Mouse (Mus musculus) ES-Bruce4 (cell line): Measurements from ENCODE around the gene L3mbtl4. TPM values are rescaled to one million over a fixed set of nuclear protein-coding genes. Genes with fewer than 3 reads are reported as not detected.

Source experiments
- H3K27ac ChIP-seq: 2 replicates; pipeline ENCODE4 v1.5.1; 2012; ENCODE audit warnings: low read length, inconsistent platforms; ENCODE audit not compliant: insufficient read depth
- H3K27me3 ChIP-seq: 2 replicates; pipeline ENCODE4 v1.6.1; 2012; ENCODE audit warnings: mild to moderate bottlenecking, low read length, inconsistent platforms; ENCODE audit not compliant: control insufficient read depth, poor library complexity, insufficient read depth, severe bottlenecking
- H3K36me3 ChIP-seq: 2 replicates; pipeline ENCODE4 v1.6.1; 2012; ENCODE audit warnings: inconsistent platforms, mild to moderate bottlenecking, low read length, moderate library complexity; ENCODE audit not compliant: control insufficient read depth, poor library complexity, insufficient read depth, severe bottlenecking
- H3K4me1 ChIP-seq: one replicate; pipeline ENCODE4 v1.8.1; 2011; ENCODE audit warnings: low read length; ENCODE audit not compliant: control insufficient read depth, insufficient read depth
- H3K4me3 ChIP-seq: 2 replicates; pipeline ENCODE4 v1.5.1; 2011; ENCODE audit warnings: low read depth, mild to moderate bottlenecking, low read length
- H3K9ac ChIP-seq: 2 replicates; pipeline ENCODE4 v1.6.1; 2012; ENCODE audit warnings: low read depth, mild to moderate bottlenecking, inconsistent platforms; ENCODE audit not compliant: poor library complexity, severe bottlenecking
- H3K9me3 ChIP-seq: replicated peaks from 2 replicates; pipeline ENCODE4 v1.6.1; 2012; ENCODE audit warnings: mild to moderate bottlenecking, low read length, inconsistent platforms; ENCODE audit not compliant: control insufficient read depth, poor library complexity, insufficient read depth, severe bottlenecking
- CTCF ChIP-seq: IDR thresholded peaks from one replicate; pipeline ENCODE4 v1.8.1; 2011; ENCODE audit warnings: low read depth, low read length
- EP300 ChIP-seq: IDR thresholded peaks from 2 replicates; pipeline ENCODE4 v1.6.1; 2011; ENCODE audit warnings: low read depth, low read length; ENCODE audit not compliant: insufficient read depth
- POLR2A ChIP-seq: IDR thresholded peaks from one replicate; pipeline ENCODE4 v1.8.1; 2011; ENCODE audit warnings: low read length; ENCODE audit not compliant: insufficient read depth
- polyA plus RNA-seq: library from polyadenylated mRNA; stranded (reverse); fragments of >200 nt; gene quantifications from 2 replicates; pipeline ENCODE4 v1.2.4, GENCODE M21; 2011; ENCODE audit warnings: low read depth; ENCODE audit not compliant: missing spikeins, insufficient read depth, insufficient read length

L3mbtl4 gene
- polyA plus RNA-seq, 1 experiment: not detected

GRCm38 (mm10) chr17:68291713-68292364 lies 18.2 kb downstream of the L3mbtl4 start:
- no peak overlapping the region for H3K27ac ChIP-seq
- no peak overlapping the region for H3K4me3 ChIP-seq
- H3K9ac ChIP-seq: no peak overlapping the region
- H3K9me3 ChIP-seq: peaks cover 17% of the 10 kb centered on the region
- TF ChIP-seq POLR2A (no peak), EP300 (no peak), CTCF (no peak)
- H3K36me3 ChIP-seq: no peaks in the 10 kb centered on the region
- H3K4me1 ChIP-seq: no peaks in the 10 kb centered on the region
- no peaks in the 10 kb centered on the region for H3K27me3 ChIP-seq

- no peak overlapping the region for H3K9ac ChIP-seq
- no peak overlapping the region for H3K27ac ChIP-seq
- no peak overlapping the region for H3K4me3 ChIP-seq
- TF ChIP-seq CTCF (no peak), EP300 (no peak), POLR2A (no peak)
- peaks cover 5% of the 10 kb centered on the region; the same call in 1 of the 2 replicates for H3K9me3 ChIP-seq
- H3K27me3 ChIP-seq: no peaks in the 10 kb centered on the region
- no peaks in the 10 kb centered on the region for H3K36me3 ChIP-seq
- no peaks in the 10 kb centered on the region for H3K4me1 ChIP-seq
These were observed 34.8 kb downstream of the L3mbtl4 start for GRCm38 (mm10) chr17:68308381-68308780.

- Histone ChIP-seq H3K36me3 (no peaks in the 10 kb centered on the region), H3K4me1 (no peaks in the 10 kb centered on the region), H3K4me3 (no peak overlapping the region), H3K27ac (no peak overlapping the region), H3K9me3 (no peaks in the 10 kb centered on the region), H3K9ac (no peak overlapping the region), H3K27me3 (no peaks in the 10 kb centered on the region)
- TF ChIP-seq EP300 (no peak), POLR2A (no peak), CTCF (no peak)
These were observed 38.8 kb downstream of the L3mbtl4 start for GRCm38 (mm10) chr17:68312286-68312927.

GRCm38 (mm10) chr17:68320940-68321339 lies 47.3 kb downstream of the L3mbtl4 start:
- H3K36me3 ChIP-seq: no peaks in the 10 kb centered on the region
- TF ChIP-seq CTCF (no peak), POLR2A (no peak), EP300 (no peak)

GRCm38 (mm10) chr17:68322607-68323006 lies 49.0 kb downstream of the L3mbtl4 start:
- Histone ChIP-seq H3K9ac (no peak overlapping the region), H3K4me1 (no peaks in the 10 kb centered on the region), H3K9me3 (no peaks in the 10 kb centered on the region), H3K36me3 (no peaks in the 10 kb centered on the region), H3K27me3 (no peaks in the 10 kb centered on the region), H3K4me3 (no peak overlapping the region), H3K27ac (no peak overlapping the region)
- no peak for TF ChIP-seq POLR2A

More at GRCm38 (mm10) chr17:68320940-68321339, 47.3 kb downstream of the L3mbtl4 start:
- H3K4me3 ChIP-seq: no peak overlapping the region
- no peak overlapping the region for H3K9ac ChIP-seq
- no peaks in the 10 kb centered on the region for H3K4me1 ChIP-seq
- H3K27ac ChIP-seq: no peak overlapping the region
- no peaks in the 10 kb centered on the region for H3K9me3 ChIP-seq
- H3K27me3 ChIP-seq: no peaks in the 10 kb centered on the region

GRCm38 (mm10) chr17:68332225-68332624 lies 58.6 kb downstream of the L3mbtl4 start:
- H3K4me3 ChIP-seq: no peak overlapping the region
- no peak overlapping the region for H3K27ac ChIP-seq
- H3K36me3 ChIP-seq: no peaks in the 10 kb centered on the region
- TF ChIP-seq EP300 (no peak), CTCF (no peak), POLR2A (no peak)
- no peaks in the 10 kb centered on the region for H3K27me3 ChIP-seq
- H3K9me3 ChIP-seq: no peaks in the 10 kb centered on the region
- no peak overlapping the region for H3K9ac ChIP-seq
- no peaks in the 10 kb centered on the region for H3K4me1 ChIP-seq
